Mouse (Mus musculus) CD8-positive naive resting alpha-beta T cell, adult 57 days (primary cell): Measurements from ENCODE around the gene Spryd3. TPM values are rescaled to one million over a fixed set of nuclear protein-coding genes. Genes with fewer than 3 reads are reported as not detected.

Experiments
- total RNA-seq: library from RNA; stranded (reverse); gene quantifications from one replicate; pipeline ENCODE4 v1.2.4, GENCODE M21; 2023

Gene Spryd3
- 29.8 TPM for total RNA-seq

DNA sequence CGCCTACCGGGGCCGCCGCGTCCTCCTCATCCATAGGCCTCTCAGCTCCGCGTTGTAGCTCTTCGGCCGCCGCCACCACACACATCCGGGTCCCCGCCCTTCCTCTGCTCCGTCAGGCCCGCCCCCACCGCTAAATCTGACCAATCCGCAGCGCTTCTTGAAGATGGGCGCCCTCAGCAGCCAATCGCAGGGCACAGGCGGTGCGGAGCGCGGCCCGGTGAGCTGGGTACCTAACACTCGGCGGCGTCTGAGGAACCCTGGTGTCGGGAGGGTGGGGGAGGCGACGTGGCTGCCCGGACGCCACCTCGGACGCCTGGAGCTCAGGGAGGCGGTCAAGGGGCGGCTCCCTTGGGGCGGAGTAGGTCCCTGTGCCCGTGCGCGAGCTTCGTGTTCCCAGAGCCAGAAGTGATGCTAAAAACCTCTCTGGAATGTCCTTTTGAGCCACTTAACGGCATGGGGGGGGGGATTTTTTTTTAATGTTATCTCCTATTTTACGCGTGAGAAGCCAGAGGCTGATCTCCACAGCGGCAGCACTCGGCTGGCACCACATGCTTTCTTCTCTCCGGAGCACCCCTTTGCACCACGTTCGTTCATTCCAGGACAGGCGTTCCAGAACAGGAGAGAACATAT lies at the start of gene Spryd3:
Spryd3 (minus strand) TSS at position 106 of the 630 bp plus-strand sequence.

GRCm38 (mm10) chr15:102150301-102151135 lies 14.5 kb upstream of the Spryd3 start, which contains the start of gene Soat2:
Soat2 (plus strand) TSS chr15:102150526.

DNA sequence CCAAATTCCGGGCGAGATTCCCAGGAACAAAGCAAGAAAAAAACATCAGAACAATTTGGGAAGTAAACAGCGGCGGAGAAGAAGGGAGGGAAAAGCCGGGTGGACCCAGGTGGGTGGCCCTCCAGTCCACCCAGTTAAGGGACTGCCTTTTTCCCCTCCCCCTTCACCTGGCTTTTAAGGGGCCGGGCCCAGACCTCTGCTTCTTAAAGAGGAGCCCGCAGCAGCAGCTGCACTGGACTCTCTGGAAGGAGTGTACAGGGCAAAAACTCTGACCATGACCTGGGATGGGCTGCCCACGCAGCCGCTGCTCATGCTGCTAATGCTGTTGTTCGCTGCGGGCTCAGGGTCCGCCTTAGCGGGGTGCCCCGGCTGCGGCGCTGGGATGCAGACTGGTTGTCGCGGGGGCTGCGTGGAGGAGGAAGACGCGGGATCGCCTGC lies 8.3 kb upstream of the Spryd3 start, which contains the start of gene Igfbp6:
Igfbp6 (plus strand) TSS at position 89 of the 438 bp plus-strand sequence.

DNA sequence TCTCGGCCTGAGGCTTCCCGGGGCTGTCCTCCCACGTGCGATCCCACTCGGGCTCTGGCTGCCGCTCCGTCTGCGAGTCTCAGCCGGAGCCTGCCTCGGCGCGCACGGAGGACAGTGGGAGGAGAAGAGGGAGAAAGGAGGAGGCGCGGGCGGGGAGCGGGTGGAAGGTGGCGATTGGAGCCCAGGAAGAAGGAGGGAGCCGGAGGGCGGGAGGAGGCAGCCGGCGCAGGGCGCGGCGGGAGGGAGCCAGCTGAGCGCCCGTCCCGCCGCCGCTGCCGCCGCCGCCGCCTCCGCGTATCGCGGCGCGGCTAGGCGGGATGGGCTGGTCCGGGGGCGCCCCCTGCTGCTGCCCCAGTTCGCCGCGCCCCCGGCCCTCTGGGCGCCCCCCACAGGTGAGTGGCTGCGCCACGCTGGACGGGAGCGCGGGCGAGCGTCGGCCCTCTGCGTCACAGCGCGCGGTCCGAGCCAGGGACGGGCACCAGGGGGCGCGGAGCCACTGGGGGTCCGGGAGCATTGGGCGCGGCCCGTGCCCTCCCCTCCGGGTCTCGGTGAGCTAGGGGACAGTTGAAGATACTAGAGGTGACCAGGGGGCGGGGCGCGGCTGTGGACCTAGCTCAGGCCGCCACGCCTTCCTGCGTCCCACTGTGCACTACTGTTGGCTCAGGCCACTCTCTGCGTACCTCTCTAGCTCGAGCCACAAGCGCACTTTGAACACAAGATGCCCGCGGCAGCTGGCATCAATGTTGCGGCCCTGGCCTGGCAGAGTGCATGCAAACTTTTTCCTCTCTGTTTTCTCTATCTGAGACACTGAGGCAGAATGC lies 35.7 kb downstream of the Spryd3 start, which contains the start of gene Tns2:
Tns2 (plus strand) TSS at position 253 of the 821 bp plus-strand sequence.

GRCm38 (mm10) chr15:102073559-102074069 lies 62.4 kb downstream of the Spryd3 start, which contains the start of gene Eif4b:
Eif4b (plus strand) TSS chr15:102073773.

Other genes starting within 250 kb of the Spryd3 start
- gene Krt76, start 243.3 kb downstream of the Spryd3 start, total RNA-seq, result not detected
- gene Krt4, start 211.5 kb downstream of the Spryd3 start, total RNA-seq, result not detected
- gene Krt79, start 195.9 kb downstream of the Spryd3 start, total RNA-seq, result not detected
- not detected for gene Krt78, start 181.9 kb downstream of the Spryd3 start, total RNA-seq
- not detected for gene Krt8, start 131.8 kb downstream of the Spryd3 start, total RNA-seq
- gene Krt18, start 108.1 kb downstream of the Spryd3 start, total RNA-seq, result not detected
- 270 TPM for gene Eif4b, start 62.5 kb downstream of the Spryd3 start, total RNA-seq
- 0.73 TPM for gene Tns2, start 35.8 kb downstream of the Spryd3 start, total RNA-seq
- not detected for gene Igfbp6, start 8.1 kb upstream of the Spryd3 start, total RNA-seq
- 0.67 TPM for gene Soat2, start 14.3 kb upstream of the Spryd3 start, total RNA-seq
- 97.8 TPM for gene Zfp740, start 67.0 kb upstream of the Spryd3 start, total RNA-seq
- gene Csad, start 68.5 kb upstream of the Spryd3 start, total RNA-seq, result 22.1 TPM
- 752 TPM for gene Itgb7, start 95.7 kb upstream of the Spryd3 start, total RNA-seq
- gene Rarg, start 121.3 kb upstream of the Spryd3 start, total RNA-seq, result 64.3 TPM
- not detected for gene Gm9918, start 134.3 kb upstream of the Spryd3 start, total RNA-seq
- 27.1 TPM for gene Mfsd5, start 143.2 kb upstream of the Spryd3 start, total RNA-seq
- 2.3 TPM for gene Espl1, start 160.0 kb upstream of the Spryd3 start, total RNA-seq
- 504 TPM for gene Pfdn5, start 189.9 kb upstream of the Spryd3 start, total RNA-seq
- 63.5 TPM for gene Myg1, start 195.5 kb upstream of the Spryd3 start, total RNA-seq
- 59.4 TPM for gene Aaas, start 214.5 kb upstream of the Spryd3 start, total RNA-seq
- not detected for gene Sp7, start 230.9 kb upstream of the Spryd3 start, total RNA-seq